Mouse (Mus musculus): ENCODE data around the gene Gpr183.

Gpr183 gene

DNA sequence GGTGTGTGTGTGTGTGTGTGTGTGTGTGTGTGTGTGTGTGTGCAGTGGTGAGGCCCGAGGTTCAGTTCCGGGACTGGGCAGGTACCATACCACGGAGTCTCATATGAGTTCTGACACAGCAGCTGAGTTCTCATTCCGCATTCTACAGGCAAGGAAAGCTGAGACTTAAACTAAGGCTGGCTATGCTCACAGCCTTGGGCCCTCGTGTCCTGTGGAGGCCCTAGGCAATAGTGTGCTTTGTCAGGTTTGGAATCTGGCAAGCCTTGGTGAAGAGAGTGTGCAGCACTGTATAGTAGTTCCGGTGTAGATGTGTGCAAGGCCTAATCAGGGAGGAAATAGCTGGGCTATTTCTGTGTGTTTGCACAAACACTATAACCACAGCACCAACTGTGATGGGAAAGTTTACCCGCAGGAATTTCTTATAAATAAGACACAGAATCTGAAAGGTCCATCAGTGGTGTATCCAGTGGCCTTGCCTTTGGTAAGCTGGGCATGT is 61.6 kb downstream of the Gpr183 start:
- DNase-seq (ENCODE audit: low spot score in 2 of 2), result no peak
